Mouse (Mus musculus) liver, embryonic 15.5 days (tissue): Measurements from ENCODE around the gene Ifi211. TPM values are rescaled to one million over a fixed set of nuclear protein-coding genes. Genes with fewer than 3 reads are reported as not detected.
"Not testable (repeated sequence)": the region's sequence is repeated elsewhere in the genome, so short reads cannot be mapped to it uniquely, and the experiment has no call there.

Source experiments
- ATAC-seq: fragments of 200-750 bp; cut with Nextera tagmentation; 2 replicates; pipeline ENCODE4 v1.8.0; 2017; ENCODE audit warnings: moderate number of reproducible peaks, mild to moderate bottlenecking, moderate library complexity; ENCODE audit not compliant: insufficient read depth
- H3K27ac ChIP-seq: fragments of 300-500 bp; sonication (generic); replicated peaks from 2 replicates; pipeline ENCODE4 v1.5.1; 2015; ENCODE audit warnings: mild to moderate bottlenecking, inconsistent platforms
- H3K27me3 ChIP-seq: fragments of 300-500 bp; sonication (generic); 2 replicates; pipeline ENCODE4 v1.6.1; 2015; ENCODE audit warnings: mild to moderate bottlenecking, inconsistent platforms
- H3K36me3 ChIP-seq: fragments of 300-500 bp; sonication (generic); replicated peaks from 2 replicates; pipeline ENCODE4 v1.6.1; 2015; ENCODE audit warnings: moderate library complexity, mild to moderate bottlenecking, inconsistent platforms
- H3K4me1 ChIP-seq: fragments of 300-500 bp; sonication (generic); replicated peaks from 2 replicates; pipeline ENCODE4 v1.6.1; 2015; ENCODE audit warnings: inconsistent platforms
- H3K4me2 ChIP-seq: fragments of 300-500 bp; sonication (generic); 2 replicates; pipeline ENCODE4 v1.6.1; 2015; ENCODE audit warnings: moderate library complexity, mild to moderate bottlenecking, inconsistent platforms
- H3K4me3 ChIP-seq: fragments of 300-500 bp; sonication (generic); replicated peaks from 2 replicates; pipeline ENCODE4 v1.5.1; 2015; ENCODE audit warnings: mild to moderate bottlenecking, inconsistent platforms
- H3K9ac ChIP-seq: fragments of 300-500 bp; sonication (generic); 2 replicates; pipeline ENCODE4 v1.6.1; 2015; ENCODE audit warnings: moderate library complexity, mild to moderate bottlenecking, inconsistent platforms
- H3K9me3 ChIP-seq: fragments of 300-500 bp; sonication (generic); replicated peaks from 2 replicates; pipeline ENCODE4 v1.6.1; 2016; ENCODE audit warnings: inconsistent platforms
- WGBS: fragments of 180-500 bp; shearing (Covaris S2); methylation state at CpG from one replicate; pipeline ENCODE4 v1.1.7; 2015; ENCODE audit warnings: mixed read lengths; ENCODE audit not compliant: insufficient replicate concordance; 5-methylcytosine and 5-hydroxymethylcytosine counted together
- polyA plus RNA-seq: library from polyadenylated mRNA; unstranded; fragments of >200 nt; fragmentation: Nextera tagmentation; extraction: Ambion mirVana; gene quantifications from 2 replicates; pipeline ENCODE4 v1.2.1, GENCODE M21; 2015

Ifi211 gene
- polyA plus RNA-seq, 1 experiment from 2014 or later = 3.1 TPM

GRCm38 (mm10) chr1:173914559-173914958 is 1.7 kb upstream of the Ifi211 start:
- no peaks in the 10 kb centered on the region for H3K4me1 ChIP-seq
- no peak overlapping the region for H3K9ac ChIP-seq
- no peak overlapping the region for H3K4me2 ChIP-seq
- H3K27ac ChIP-seq = no peak overlapping the region
- H3K27me3 ChIP-seq = no peaks in the 10 kb centered on the region
- H3K36me3 ChIP-seq = no peaks in the 10 kb centered on the region
- ATAC-seq = no peak
- WGBS = 57% methylated on average over 2 of the region's 2 CpGs
- no peak overlapping the region for H3K4me3 ChIP-seq
- no peaks in the 10 kb centered on the region for H3K9me3 ChIP-seq

DNA sequence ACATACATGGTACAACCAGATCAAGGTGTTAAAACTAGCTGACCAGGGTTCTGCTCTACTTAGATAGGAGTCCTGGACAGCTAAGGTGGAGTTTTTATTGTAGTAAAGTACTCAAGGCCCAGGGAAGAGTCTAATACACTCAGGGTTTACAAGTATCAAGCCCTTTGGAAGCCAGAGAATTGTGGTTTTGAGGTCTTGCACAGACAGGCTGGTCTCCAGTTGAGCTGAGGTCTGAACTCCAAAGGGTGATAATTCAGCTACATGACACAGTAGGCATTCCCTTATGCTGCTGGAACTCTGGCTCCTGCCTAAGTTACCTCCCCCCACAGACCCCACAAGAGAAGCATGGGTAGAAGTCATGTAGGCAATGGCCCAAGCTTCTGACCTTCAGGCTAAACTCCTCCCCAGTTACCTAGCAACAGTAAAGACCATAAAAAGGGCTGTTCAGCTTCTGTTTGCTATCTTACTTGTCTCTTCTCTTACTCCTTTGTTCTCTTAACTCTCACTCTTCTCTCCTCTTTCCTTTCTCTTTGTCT is 478 bp upstream of the Ifi211 start:
- H3K9ac ChIP-seq, H3K27me3 ChIP-seq, H3K36me3 ChIP-seq, H3K4me3 ChIP-seq, ATAC-seq, H3K27ac ChIP-seq, H3K9me3 ChIP-seq, H3K4me1 ChIP-seq, H3K4me2 ChIP-seq: not testable (repeated sequence)

DNA sequence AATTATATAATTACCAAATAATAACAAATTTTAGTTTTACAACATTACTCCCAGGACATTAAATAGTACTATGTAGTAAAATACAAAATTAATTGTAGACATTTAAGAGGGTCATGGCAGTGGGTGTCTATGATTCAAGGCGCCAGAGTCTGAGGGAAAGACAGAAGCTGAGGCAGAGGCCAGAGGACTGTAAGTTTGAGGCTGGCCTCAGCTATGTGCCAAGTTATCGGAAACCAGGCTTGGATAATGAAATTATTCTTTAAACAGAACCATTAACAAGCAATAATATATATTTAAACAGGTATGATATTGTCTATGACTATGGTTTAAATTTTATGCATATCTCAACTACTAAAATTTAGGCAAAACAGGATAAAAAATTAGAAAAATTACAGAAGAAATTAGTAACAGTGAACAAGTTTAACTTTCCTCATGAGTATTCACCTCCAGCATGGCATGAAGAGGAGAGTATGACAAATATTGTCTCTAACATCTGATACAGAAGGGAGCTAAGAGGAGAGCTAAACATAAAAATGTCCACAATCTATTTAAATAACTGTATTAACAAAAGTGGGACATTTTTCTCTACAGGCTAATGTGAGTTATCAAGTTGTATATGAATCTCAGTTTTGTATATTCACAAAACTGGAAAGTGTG is 910 bp downstream of the Ifi211 start:
- Histone ChIP-seq H3K9me3 (no peaks in the 10 kb centered on the region), H3K4me1 (no peaks in the 10 kb centered on the region), H3K4me3 (no peak overlapping the region), H3K9ac (no peak overlapping the region), H3K27me3 (no peaks in the 10 kb centered on the region), H3K4me2 (no peak overlapping the region), H3K27ac (no peak overlapping the region), H3K36me3 (no peaks in the 10 kb centered on the region)
- 69% methylated on average over 2 of the region's 2 CpGs for WGBS
- ATAC-seq = no peak

- not testable (repeated sequence) for H3K4me3 ChIP-seq, H3K9ac ChIP-seq, H3K4me1 ChIP-seq, H3K36me3 ChIP-seq, H3K27me3 ChIP-seq, H3K4me2 ChIP-seq, H3K27ac ChIP-seq, ATAC-seq, H3K9me3 ChIP-seq
These were observed 4.5 kb downstream of the Ifi211 start for GRCm38 (mm10) chr1:173908390-173908789.

- H3K4me2 ChIP-seq, ATAC-seq, H3K27me3 ChIP-seq, H3K36me3 ChIP-seq, H3K9ac ChIP-seq, H3K27ac ChIP-seq, H3K4me1 ChIP-seq, H3K4me3 ChIP-seq, H3K9me3 ChIP-seq: not testable (repeated sequence)
- 58% methylated on average over 4 of the region's 4 CpGs for WGBS
These were observed 7.0 kb downstream of the Ifi211 start for GRCm38 (mm10) chr1:173905885-173906284.

DNA sequence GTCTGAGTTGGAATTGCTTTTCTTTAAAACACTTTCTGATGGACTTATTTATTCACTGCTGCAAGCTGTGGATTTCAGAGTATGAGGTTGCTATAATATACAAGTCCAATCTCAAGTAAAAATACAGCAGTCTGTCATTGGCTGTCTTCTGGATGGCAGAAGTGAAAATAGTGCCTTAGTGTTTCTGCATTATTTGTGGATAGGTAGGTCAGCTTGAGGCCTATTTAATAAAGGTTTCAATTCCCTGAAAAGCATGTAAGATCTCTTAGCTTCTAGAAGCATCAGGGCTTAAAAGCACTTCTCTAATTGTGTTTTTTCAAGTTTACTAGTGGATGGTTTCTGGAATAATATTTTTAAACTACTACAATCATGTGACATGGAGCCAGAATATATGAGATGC is 23.1 kb downstream of the Ifi211 start:
- not testable (repeated sequence) for ATAC-seq, H3K27me3 ChIP-seq, H3K9me3 ChIP-seq, H3K27ac ChIP-seq, H3K4me3 ChIP-seq, H3K36me3 ChIP-seq, H3K4me2 ChIP-seq, H3K9ac ChIP-seq, H3K4me1 ChIP-seq

DNA sequence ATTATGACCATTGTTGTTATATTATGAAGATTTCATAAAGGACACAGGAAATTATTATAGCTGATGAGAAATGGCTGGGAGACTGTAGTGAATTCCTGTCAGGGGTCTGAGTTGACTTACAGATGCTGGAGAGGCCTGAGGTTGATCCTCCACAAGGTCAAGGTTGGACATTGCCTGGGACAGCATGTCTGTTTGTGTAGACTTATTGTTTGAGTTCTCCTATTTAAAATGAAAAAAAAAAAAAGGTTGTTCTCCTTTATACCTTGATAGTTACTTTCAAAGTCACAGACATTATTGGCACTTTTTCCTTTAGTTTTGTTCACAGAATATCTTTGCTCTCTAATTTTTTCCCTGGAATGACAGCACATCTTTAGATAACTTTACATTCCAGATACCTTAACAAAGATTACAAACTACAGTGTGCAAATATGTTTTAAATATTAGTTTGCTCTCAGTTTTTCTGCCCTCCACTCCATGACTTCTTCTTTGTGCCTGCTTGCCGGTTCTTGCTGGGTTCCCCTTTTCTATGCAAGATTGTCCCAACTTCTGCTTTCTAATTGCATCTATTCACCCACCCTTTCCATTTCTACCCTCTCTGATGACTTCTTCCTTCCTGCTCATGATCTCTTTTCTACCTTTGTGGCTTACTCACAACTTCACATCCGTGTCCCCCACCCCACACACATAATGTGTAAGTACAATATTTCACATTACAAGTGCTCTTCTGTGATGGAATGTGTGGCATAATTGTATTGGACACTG is 25.6 kb downstream of the Ifi211 start:
- WGBS = 13% methylated on average over 1 of the region's 2 CpGs
- H3K36me3 ChIP-seq, ATAC-seq, H3K27me3 ChIP-seq, H3K4me3 ChIP-seq, H3K27ac ChIP-seq, H3K9me3 ChIP-seq, H3K4me2 ChIP-seq, H3K4me1 ChIP-seq, H3K9ac ChIP-seq: not testable (repeated sequence)

- H3K36me3 ChIP-seq, H3K27ac ChIP-seq, H3K4me1 ChIP-seq, H3K27me3 ChIP-seq, H3K9ac ChIP-seq, H3K4me2 ChIP-seq, H3K4me3 ChIP-seq, H3K9me3 ChIP-seq: not testable (repeated sequence)
- WGBS = 45% methylated on average over 3 of the region's 3 CpGs
- ATAC-seq = 0 out of 2 replicates have a peak, but pooled peaks have one; percentile 25
These were observed 32.7 kb downstream of the Ifi211 start for GRCm38 (mm10) chr1:173880004-173880666.

DNA sequence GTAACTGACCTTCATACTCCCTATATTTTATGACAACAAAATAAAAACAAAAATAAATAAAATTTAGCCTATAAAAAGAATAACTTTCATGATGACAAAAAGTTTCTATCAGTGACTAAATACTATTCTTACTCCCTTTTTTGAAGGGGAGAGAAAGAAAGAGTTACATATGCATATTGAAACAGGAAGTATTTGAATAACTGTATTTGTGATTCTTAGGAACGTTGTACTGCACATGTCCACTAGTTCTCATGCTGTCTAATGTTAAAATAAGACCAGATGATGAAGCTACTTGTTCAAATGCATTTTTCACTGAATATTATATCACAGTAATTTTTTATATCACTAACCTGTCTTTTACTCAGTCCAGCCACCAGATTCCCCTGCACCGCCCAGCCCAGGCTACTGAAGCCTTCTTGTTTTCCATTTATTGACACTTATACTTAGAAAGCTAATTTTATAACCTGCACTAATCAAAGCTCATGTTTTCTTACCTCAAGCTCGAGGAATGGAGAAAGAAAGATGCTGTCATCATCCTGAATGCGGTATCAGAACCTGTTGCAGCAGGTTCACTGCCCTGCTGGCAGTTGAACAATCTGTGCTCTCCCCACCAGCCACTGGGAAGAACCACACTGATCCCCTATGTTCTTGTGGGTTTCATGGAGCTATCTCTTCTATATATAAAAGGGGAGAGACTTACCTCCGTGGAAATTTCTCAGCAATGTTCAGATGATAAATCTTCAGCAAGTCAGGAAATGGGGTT is 33.4 kb downstream of the Ifi211 start:
- not testable (repeated sequence) for ATAC-seq, H3K9ac ChIP-seq
- 38% methylated on average over 5 of the region's 5 CpGs for WGBS

GRCm38 (mm10) chr1:173878264-173878663 is 34.6 kb downstream of the Ifi211 start:
- not testable (repeated sequence) for H3K27ac ChIP-seq, H3K4me2 ChIP-seq, H3K27me3 ChIP-seq, H3K36me3 ChIP-seq, H3K4me3 ChIP-seq, H3K4me1 ChIP-seq, ATAC-seq, H3K9ac ChIP-seq, H3K9me3 ChIP-seq
- 56% methylated on average over 6 of the region's 6 CpGs for WGBS

More for the DNA sequence above, 33.4 kb downstream of the Ifi211 start:
- H3K27me3 ChIP-seq, H3K4me1 ChIP-seq, H3K36me3 ChIP-seq, H3K4me3 ChIP-seq, H3K27ac ChIP-seq, H3K9me3 ChIP-seq, H3K4me2 ChIP-seq: not testable (repeated sequence)

- H3K36me3 ChIP-seq, H3K27me3 ChIP-seq, H3K4me3 ChIP-seq, H3K9me3 ChIP-seq, ATAC-seq, H3K9ac ChIP-seq, H3K27ac ChIP-seq, H3K4me2 ChIP-seq, H3K4me1 ChIP-seq: not testable (repeated sequence)
- WGBS = 68% methylated on average over 1 of the region's 1 CpGs
These were observed 35.7 kb downstream of the Ifi211 start for GRCm38 (mm10) chr1:173877125-173877524.
